Mouse (Mus musculus) C2C12 (cell line): Measurements from ENCODE around the gene Bcl6. TPM values are rescaled to one million over a fixed set of nuclear protein-coding genes. Genes with fewer than 3 reads are reported as not detected.

ENCODE experiments used
- H3K27me3 ChIP-seq: one replicate; pipeline ENCODE4 v1.6.1; 2011; ENCODE audit not compliant: control insufficient read depth, insufficient read depth, insufficient read length
- H3K36me3 ChIP-seq: one replicate; pipeline ENCODE4 v1.6.1; 2011; ENCODE audit not compliant: control insufficient read depth, insufficient read depth
- H3K4me3 ChIP-seq: one replicate; pipeline ENCODE4 v1.5.1; 2011; ENCODE audit warnings: mild to moderate bottlenecking, control low read depth; ENCODE audit not compliant: poor library complexity, insufficient read depth, severe bottlenecking
- H3K79me2 ChIP-seq: one replicate; pipeline ENCODE4 v1.6.1; 2011; ENCODE audit not compliant: control insufficient read depth, insufficient read depth
- H3K79me3 ChIP-seq: one replicate; pipeline ENCODE4 v1.6.1; 2011; ENCODE audit warnings: low read depth, control low read depth
- H3ac ChIP-seq: one replicate; pipeline ENCODE3; 2011; ENCODE audit warnings: low read depth; ENCODE audit not compliant: control insufficient read depth, insufficient read length
- CEBPB ChIP-seq: IDR thresholded peaks from one replicate; pipeline ENCODE4 v1.6.1; 2011; ENCODE audit warnings: low read depth, mild to moderate bottlenecking, control low read depth, moderate library complexity
- CTCF ChIP-seq: IDR thresholded peaks from one replicate; pipeline ENCODE4 v1.5.1; 2011; ENCODE audit not compliant: control insufficient read depth, insufficient read depth, insufficient read length
- FOSL1 ChIP-seq: IDR thresholded peaks from one replicate; pipeline ENCODE4 v1.8.0; 2011; ENCODE audit warnings: mild to moderate bottlenecking, low read length; ENCODE audit not compliant: poor library complexity, insufficient read depth, severe bottlenecking
- MAX ChIP-seq: IDR thresholded peaks from one replicate; pipeline ENCODE4 v1.6.1; 2011; ENCODE audit warnings: mild to moderate bottlenecking, control low read depth
- MYOD1 ChIP-seq: IDR thresholded peaks from one replicate; pipeline ENCODE4 v1.6.1; 2011; ENCODE audit warnings: low read depth; ENCODE audit not compliant: control insufficient read depth, insufficient read length
- MYOG ChIP-seq: IDR thresholded peaks from one replicate; pipeline ENCODE4 v1.6.1; 2011; ENCODE audit not compliant: control insufficient read depth, insufficient read length; ENCODE audit errors: extremely low read depth
- USF1 ChIP-seq: IDR thresholded peaks from one replicate; pipeline ENCODE4 v1.6.1; 2011; ENCODE audit warnings: low read depth, mild to moderate bottlenecking, control low read depth, moderate library complexity
- polyA plus RNA-seq: library from polyadenylated mRNA; unstranded; fragments of >200 nt; fragmentation: generic; extraction: Trizol; gene quantifications from one replicate; pipeline ENCODE4 v1.2.1, GENCODE M21; 2012; ENCODE audit warnings: missing spikeins

Gene Bcl6
- polyA plus RNA-seq, 1 experiment: 6.2 TPM

GRCm38 (mm10) chr16:24011306-24011705, 22.7 kb upstream of the Bcl6 start:
- Histone ChIP-seq H3K27me3 (no peaks in the 10 kb centered on the region), H3K4me3 (no peak overlapping the region), H3ac (no peak overlapping the region), H3K79me2 (no peaks in the 10 kb centered on the region), H3K36me3 (no peaks in the 10 kb centered on the region), H3K79me3 (no peaks in the 10 kb centered on the region)
- TF ChIP-seq MAX: no peak
- TF ChIP-seq MYOD1: no peak
- no peak for TF ChIP-seq FOSL1
- TF ChIP-seq CTCF: no peak
- TF ChIP-seq CEBPB: no peak
- no peak for TF ChIP-seq USF1
- no peak for TF ChIP-seq MYOG

GRCm38 (mm10) chr16:24009891-24010290, 21.2 kb upstream of the Bcl6 start:
- H3K36me3 ChIP-seq: no peaks in the 10 kb centered on the region
- no peaks in the 10 kb centered on the region for H3K79me3 ChIP-seq
- H3K4me3 ChIP-seq: no peak overlapping the region
- no peaks in the 10 kb centered on the region for H3K27me3 ChIP-seq
- no peaks in the 10 kb centered on the region for H3K79me2 ChIP-seq
- TF ChIP-seq CEBPB (no peak), MYOG (no peak), FOSL1 (no peak), USF1 (no peak), MYOD1 (no peak), MAX (no peak), CTCF (no peak)
- no peak overlapping the region for H3ac ChIP-seq

GRCm38 (mm10) chr16:24005928-24006327, 17.3 kb upstream of the Bcl6 start:
- Histone ChIP-seq H3K79me3 (no peaks in the 10 kb centered on the region), H3K27me3 (no peaks in the 10 kb centered on the region), H3K36me3 (no peaks in the 10 kb centered on the region), H3ac (no peak overlapping the region), H3K4me3 (no peak overlapping the region), H3K79me2 (no peaks in the 10 kb centered on the region)
- no peak for TF ChIP-seq MYOD1
- no peak for TF ChIP-seq USF1
- TF ChIP-seq FOSL1: no peak
- no peak for TF ChIP-seq CEBPB
- no peak for TF ChIP-seq CTCF
- no peak for TF ChIP-seq MYOG
- no peak for TF ChIP-seq MAX

GRCm38 (mm10) chr16:23997912-23998311, 9.3 kb upstream of the Bcl6 start:
- no peaks in the 10 kb centered on the region for H3K79me3 ChIP-seq
- no peak overlapping the region for H3K4me3 ChIP-seq
- TF ChIP-seq MYOD1 (no peak), MAX (no peak), CEBPB (no peak), CTCF (no peak), FOSL1 (no peak), MYOG (no peak)
- H3K36me3 ChIP-seq: no peaks in the 10 kb centered on the region
- no peaks in the 10 kb centered on the region for H3K27me3 ChIP-seq
- no peak overlapping the region for H3ac ChIP-seq
- no peaks in the 10 kb centered on the region for H3K79me2 ChIP-seq

GRCm38 (mm10) chr16:23997228-23997627, 8.6 kb upstream of the Bcl6 start:
- no peaks in the 10 kb centered on the region for H3K36me3 ChIP-seq
- no peak for TF ChIP-seq CTCF
- no peak for TF ChIP-seq USF1
- TF ChIP-seq CEBPB: no peak
- no peak for TF ChIP-seq FOSL1
- no peak for TF ChIP-seq MYOD1
- TF ChIP-seq MAX: no peak
- TF ChIP-seq MYOG: no peak
- no peaks in the 10 kb centered on the region for H3K79me3 ChIP-seq

GRCm38 (mm10) chr16:23996342-23996741, 7.7 kb upstream of the Bcl6 start:
- TF ChIP-seq USF1 (no peak), FOSL1 (no peak), CTCF (no peak), MAX (no peak), CEBPB (no peak), MYOG (no peak), MYOD1 (no peak)
- Histone ChIP-seq H3K27me3 (no peaks in the 10 kb centered on the region), H3K4me3 (no peak overlapping the region), H3ac (no peak overlapping the region), H3K79me2 (no peaks in the 10 kb centered on the region), H3K79me3 (no peaks in the 10 kb centered on the region), H3K36me3 (no peaks in the 10 kb centered on the region)

More at GRCm38 (mm10) chr16:23997228-23997627, 8.6 kb upstream of the Bcl6 start:
- Histone ChIP-seq H3K79me2 (no peaks in the 10 kb centered on the region), H3K4me3 (no peak overlapping the region), H3ac (no peak overlapping the region), H3K27me3 (no peaks in the 10 kb centered on the region)
